Mouse (Mus musculus) forebrain, postnatal 0 days (tissue): ENCODE measurements around the gene Ppp2r3c. TPM values are rescaled to one million over a fixed set of nuclear protein-coding genes. Genes with fewer than 3 reads are reported as not detected.
A peak's percentile ranks its signal among the peaks of the same experiment; 100 is the strongest.
"Not testable (repeated sequence)": the region's sequence is repeated elsewhere in the genome, so short reads cannot be mapped to it uniquely, and the experiment has no call there.

Source experiments
- ATAC-seq: fragments of 200-750 bp; cut with Nextera tagmentation; 2 replicates; pipeline ENCODE4 v1.8.0; 2017; ENCODE audit warnings: mild to moderate bottlenecking, moderate library complexity
- DNase-seq: peaks from one replicate; pipeline ENCODE4 v3.0.0-alpha.2; 2015
- H3K27ac ChIP-seq: fragments of 300-500 bp; sonication (generic); 2 replicates; pipeline ENCODE4 v1.5.1; 2014; ENCODE audit warnings: low read depth, mild to moderate bottlenecking, antibody characterized with exemption, low read length, moderate library complexity, mixed read lengths
- H3K27me3 ChIP-seq: fragments of 300-500 bp; sonication (generic); 2 replicates; pipeline ENCODE4 v1.6.1; 2014; ENCODE audit warnings: mild to moderate bottlenecking, low read length, mixed read lengths; ENCODE audit not compliant: insufficient read depth
- H3K36me3 ChIP-seq: fragments of 300-500 bp; sonication (generic); 2 replicates; pipeline ENCODE4 v1.6.1; 2014; ENCODE audit warnings: mild to moderate bottlenecking, moderate library complexity; ENCODE audit not compliant: insufficient read depth
- H3K4me1 ChIP-seq: fragments of 300-500 bp; sonication (generic); 2 replicates; pipeline ENCODE4 v1.6.1; 2014; ENCODE audit warnings: antibody characterized with exemption; ENCODE audit not compliant: insufficient read depth
- H3K4me2 ChIP-seq: fragments of 300-500 bp; sonication (generic); 2 replicates; pipeline ENCODE4 v1.6.1; 2014; ENCODE audit warnings: low read depth, mild to moderate bottlenecking, moderate library complexity
- H3K4me3 ChIP-seq: fragments of 300-500 bp; sonication (generic); 2 replicates; pipeline ENCODE4 v1.5.1; 2014; ENCODE audit warnings: low read depth, low read length, mixed read lengths
- H3K9ac ChIP-seq: fragments of 300-500 bp; sonication (generic); 2 replicates; pipeline ENCODE4 v1.6.1; 2014; ENCODE audit warnings: mild to moderate bottlenecking
- H3K9me3 ChIP-seq: fragments of 300-500 bp; sonication (generic); 2 replicates; pipeline ENCODE4 v1.6.1; 2016; ENCODE audit warnings: low read length
- CTCF ChIP-seq: sonication (generic); IDR thresholded peaks from 2 replicates; pipeline ENCODE4 v1.5.1; 2016; ENCODE audit warnings: antibody characterized with exemption, control low read depth, low read depth
- WGBS: fragments of 180-500 bp; shearing (Covaris S2); extraction: QIAGEN DNeasy Blood & Tissue Kit; methylation state at CpG from one replicate; pipeline ENCODE4 v1.1.7; 2014; 5-methylcytosine and 5-hydroxymethylcytosine counted together
- polyA plus RNA-seq: library from polyadenylated mRNA; unstranded; fragments of >200 nt; fragmentation: Nextera tagmentation; extraction: Ambion mirVana; gene quantifications from 2 replicates; pipeline ENCODE4 v1.2.1, GENCODE M21; 2015
- total RNA-seq: library from RNA; depleted of rRNA; stranded (reverse); fragments of >200 nt; gene quantifications from 2 replicates; pipeline ENCODE4 v1.2.3, GENCODE M21; 2014; rRNA removed

Ppp2r3c gene
- total and polyA plus RNA-seq, 2 experiments from 2014 or later = 17.8 to 19.5 TPM

GRCm38 (mm10) chr12:55272243-55272642 lies 30.6 kb downstream of the Ppp2r3c start:
- Histone ChIP-seq H3K27me3 (no peaks in the 10 kb centered on the region), H3K9ac (no peak overlapping the region), H3K36me3 (no peaks in the 10 kb centered on the region), H3K9me3 (no peaks in the 10 kb centered on the region), H3K4me3 (no peak overlapping the region), H3K4me2 (no peak overlapping the region), H3K27ac (no peak overlapping the region), H3K4me1 (no peaks in the 10 kb centered on the region)
- 70% methylated on average over 3 of the region's 3 CpGs for WGBS
- ATAC-seq = no peak
- no peak for DNase-seq
- no peak for TF ChIP-seq CTCF

DNA sequence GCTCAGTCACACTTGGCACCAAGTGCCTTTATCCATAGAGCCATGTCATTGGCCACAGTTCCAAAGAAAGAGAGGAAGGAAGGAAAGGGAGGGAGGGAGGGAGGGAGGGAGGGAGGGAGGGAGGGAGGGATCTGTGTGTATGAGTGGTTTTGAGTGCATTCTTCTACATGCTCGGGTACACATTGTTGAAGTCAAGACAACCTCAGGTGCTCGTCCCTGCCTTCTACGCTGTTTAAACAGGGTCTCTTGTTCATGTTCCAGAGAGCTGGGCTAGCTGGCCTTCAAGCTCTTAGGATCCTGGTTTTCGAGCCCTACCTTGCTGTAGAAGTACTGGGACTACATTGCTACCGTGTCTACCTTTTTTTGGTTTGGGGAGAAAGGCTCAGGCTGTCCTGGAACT lies 39.4 kb downstream of the Ppp2r3c start:
- DNase-seq, H3K4me3 ChIP-seq: not testable (repeated sequence)

GRCm38 (mm10) chr12:55261950-55262349 lies 40.8 kb downstream of the Ppp2r3c start:
- H3K36me3 ChIP-seq = peaks cover 20% of the 10 kb centered on the region
- not testable (repeated sequence) for H3K4me2 ChIP-seq, ATAC-seq

More for the DNA sequence above, 39.4 kb downstream of the Ppp2r3c start:
- no CpG with 5 or more reads among the region's 5 CpGs for WGBS
- not testable (repeated sequence) for ATAC-seq, H3K9ac ChIP-seq, H3K4me2 ChIP-seq, H3K27ac ChIP-seq, H3K4me1 ChIP-seq, H3K9me3 ChIP-seq, H3K27me3 ChIP-seq
- H3K36me3 ChIP-seq = peaks cover 11% of the 10 kb centered on the region

GRCm38 (mm10) chr12:55242243-55242642 lies 60.6 kb downstream of the Ppp2r3c start:
- not testable (repeated sequence) for ATAC-seq, H3K9me3 ChIP-seq, H3K27ac ChIP-seq, H3K4me3 ChIP-seq, H3K9ac ChIP-seq, H3K4me1 ChIP-seq, DNase-seq, H3K4me2 ChIP-seq, H3K27me3 ChIP-seq, H3K36me3 ChIP-seq
- no CpG with 5 or more reads among the region's 8 CpGs for WGBS

More at GRCm38 (mm10) chr12:55261950-55262349, 40.8 kb downstream of the Ppp2r3c start:
- H3K4me1 ChIP-seq, H3K9ac ChIP-seq, H3K4me3 ChIP-seq, H3K27me3 ChIP-seq, DNase-seq, H3K9me3 ChIP-seq, H3K27ac ChIP-seq: not testable (repeated sequence)
- WGBS = no CpG with 5 or more reads among the region's 8 CpGs

- not testable (repeated sequence) for H3K27ac ChIP-seq, H3K4me1 ChIP-seq, H3K36me3 ChIP-seq, H3K27me3 ChIP-seq, H3K9ac ChIP-seq, DNase-seq, H3K9me3 ChIP-seq
- under 1% methylated on average over 11 of the region's 25 CpGs for WGBS
- Histone ChIP-seq H3K4me3 (peak overlapping the region; percentile 32), H3K4me2 (0 out of 2 replicates have a peak overlapping the region, but pooled peaks have one; percentile 21)
- ATAC-seq = peak; percentile 50
Measured at GRCm38 (mm10) chr12:55230520-55230861, 72.3 kb downstream of the Ppp2r3c start.

DNA sequence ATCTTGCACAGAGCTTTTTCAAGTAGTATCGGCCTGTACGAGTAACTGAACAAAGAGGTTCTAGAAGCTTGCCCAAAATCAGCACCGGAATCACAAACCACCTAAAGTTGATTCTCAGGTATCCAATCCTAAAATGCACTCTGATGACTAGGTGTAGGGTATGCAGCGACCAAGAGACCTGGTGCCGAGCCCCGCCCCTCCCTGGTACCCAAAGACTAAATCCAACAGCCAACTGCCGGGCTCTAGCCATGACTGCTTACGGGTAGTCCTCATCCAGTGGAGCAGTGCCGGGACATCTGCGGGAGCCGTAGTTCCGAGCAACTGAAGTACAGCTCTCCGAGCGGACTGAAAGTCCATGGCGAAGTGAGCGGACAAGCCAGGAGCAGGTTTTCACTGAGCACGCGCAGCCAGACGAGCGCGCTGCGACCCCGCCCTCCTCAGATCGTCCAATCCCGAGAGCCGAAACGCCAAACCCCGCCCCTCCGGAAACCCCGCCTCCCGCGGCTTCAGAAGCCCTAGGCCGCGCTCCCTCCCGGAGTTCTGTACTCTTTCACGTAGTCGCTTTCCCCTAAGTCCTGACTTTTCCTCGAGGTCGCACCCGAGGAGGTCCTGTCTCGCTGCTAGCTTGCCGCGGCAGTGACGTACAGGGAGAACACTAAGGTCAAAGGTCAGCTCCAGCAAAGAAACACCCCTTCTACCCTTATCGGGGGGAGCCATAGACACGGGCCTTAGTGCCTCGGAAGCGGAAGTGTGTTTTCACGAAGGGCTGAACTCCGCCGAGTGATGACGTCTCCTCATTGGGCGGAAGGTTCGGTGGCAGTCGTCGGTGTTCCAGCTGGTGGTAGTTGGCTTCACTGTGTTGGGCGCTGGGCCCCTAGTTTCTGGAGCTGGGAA lies 72.9 kb downstream of the Ppp2r3c start, which contains the start of gene Srp54c:
Srp54c (plus strand) TSS at position 543 of the 894 bp plus-strand sequence.
- not testable (repeated sequence) for H3K27me3 ChIP-seq, H3K9ac ChIP-seq, H3K36me3 ChIP-seq, H3K27ac ChIP-seq, DNase-seq, H3K9me3 ChIP-seq, H3K4me1 ChIP-seq
- WGBS = no CpG with 5 or more reads among the region's 57 CpGs
- Histone ChIP-seq H3K4me3 (peak within 1 kb of the TSS; percentile 32), H3K4me2 (0 out of 2 replicates have a peak within 1 kb of the TSS, but pooled peaks have one; percentile 21)
- ATAC-seq = peak; percentile 99

Other genes starting within 250 kb of the Ppp2r3c start
- gene 2700097O09Rik, start 222.9 kb downstream of the Ppp2r3c start, total RNA-seq = 18.9 and 19.3 TPM in 2 replicates
- gene 2700097O09Rik, start 222.9 kb downstream of the Ppp2r3c start, polyA plus RNA-seq = 14.6 and 15.6 TPM in 2 replicates
- gene Srp54a, start 222.7 kb downstream of the Ppp2r3c start, total RNA-seq = 120 and 131 TPM in 2 replicates
- 227 and 228 TPM in 2 replicates for gene Srp54a, start 222.7 kb downstream of the Ppp2r3c start, polyA plus RNA-seq
- 51.3 and 61.2 TPM in 2 replicates for gene Fam177a, start 178.5 kb downstream of the Ppp2r3c start, total RNA-seq
- 57.7 and 86.3 TPM in 2 replicates for gene Fam177a, start 178.5 kb downstream of the Ppp2r3c start, polyA plus RNA-seq
- 75.7 and 96.9 TPM in 2 replicates for gene Srp54b, start 147.9 kb downstream of the Ppp2r3c start, total RNA-seq
- 75.3 and 75.8 TPM in 2 replicates for gene Srp54b, start 147.9 kb downstream of the Ppp2r3c start, polyA plus RNA-seq
- 0.46 TPM in 1 of 2 replicates, not detected in the other for gene 1700047I17Rik2, start 103.4 kb downstream of the Ppp2r3c start, total RNA-seq
- gene 1700047I17Rik2, start 103.4 kb downstream of the Ppp2r3c start, polyA plus RNA-seq = not detected in 2 replicates
- gene Srp54c, start 72.8 kb downstream of the Ppp2r3c start, total RNA-seq = 63.9 and 73.2 TPM in 2 replicates
- 90.1 and 97.6 TPM in 2 replicates for gene Srp54c, start 72.8 kb downstream of the Ppp2r3c start, polyA plus RNA-seq
- gene 1110008L16Rik, start 3.4 kb downstream of the Ppp2r3c start, total RNA-seq = 12.7 and 15.6 TPM in 2 replicates
- 7.7 and 11.9 TPM in 2 replicates for gene 1110008L16Rik, start 3.4 kb downstream of the Ppp2r3c start, polyA plus RNA-seq
- gene Psma6, start 81.2 kb upstream of the Ppp2r3c start, total RNA-seq = 131 and 164 TPM in 2 replicates
- 465 and 565 TPM in 2 replicates for gene Psma6, start 81.2 kb upstream of the Ppp2r3c start, polyA plus RNA-seq
- 43.5 and 48.2 TPM in 2 replicates for gene Nfkbia, start 189.6 kb upstream of the Ppp2r3c start, total RNA-seq
- 61.9 and 75.8 TPM in 2 replicates for gene Nfkbia, start 189.6 kb upstream of the Ppp2r3c start, polyA plus RNA-seq